Mouse (Mus musculus) right cerebral cortex, postnatal 10 days (tissue): ENCODE results near the gene Dmxl2.
A peak's percentile ranks its signal among the peaks of the same experiment; 100 is the strongest.

ENCODE experiments used
- DNase-seq, 2 experiments: peaks; one replicate each; pipeline ENCODE4 v3.0.0; 2021; ENCODE audit warnings: low spot score in 2 of 2

Gene Dmxl2

DNA sequence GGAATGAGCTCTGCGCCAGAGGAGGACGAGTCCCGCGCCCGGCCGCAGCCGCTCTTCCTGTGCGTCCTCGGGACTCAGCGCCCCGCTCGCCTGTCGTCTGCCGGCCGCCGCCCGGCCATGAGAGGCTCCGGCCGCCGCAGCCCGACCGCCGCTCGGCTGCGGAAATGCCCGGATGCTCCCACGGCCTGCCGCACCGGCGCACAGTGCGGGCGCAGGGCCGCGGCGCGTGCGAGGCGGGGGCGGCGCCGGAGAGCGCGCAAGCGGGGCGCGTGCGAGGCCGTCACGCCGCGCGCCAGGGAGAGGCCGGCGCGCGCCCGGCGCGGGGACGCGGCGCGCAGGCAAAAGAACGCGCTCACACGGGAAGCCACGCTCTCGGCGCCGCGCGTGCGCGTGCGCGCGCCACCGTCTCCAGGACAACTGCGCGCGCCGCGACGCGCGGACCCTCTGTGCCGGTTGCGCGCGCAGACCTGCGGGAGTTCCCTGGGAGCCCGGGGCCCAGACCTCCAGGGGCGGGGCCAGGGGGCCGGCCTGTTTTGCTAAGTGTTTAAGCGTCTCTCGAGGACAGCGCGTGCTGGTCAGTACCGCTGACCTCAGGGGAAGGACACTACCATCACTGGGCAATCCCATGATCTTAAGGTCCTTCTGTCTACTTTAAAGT, at the start of gene Dmxl2:
Gene Dmxl2, minus strand, starts transcription at position 174 of the 658 bp plus-strand sequence.
- peak; percentile 94 for DNase-seq

DNA sequence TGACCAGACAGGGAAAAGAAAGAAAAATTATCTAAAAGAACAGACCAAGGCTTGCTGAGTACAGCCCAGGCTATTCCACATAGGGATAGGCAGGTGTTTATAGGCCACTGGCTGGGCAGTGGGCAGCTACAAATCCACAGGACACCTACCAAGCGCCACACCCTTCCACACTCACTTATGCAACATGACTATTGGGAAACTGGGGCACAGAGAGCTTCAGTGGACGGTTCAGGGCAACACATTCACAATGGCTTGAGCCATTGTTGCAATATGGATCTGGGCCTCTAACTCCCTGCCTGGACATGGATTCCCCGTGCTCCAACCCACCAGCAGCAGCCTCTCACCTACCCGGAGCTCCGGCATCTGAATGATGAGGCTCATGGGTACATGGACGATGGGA, 48.0 kb upstream of the Dmxl2 start:
- DNase-seq = no peak

- peak in 1 of 2 experiments; percentile 58 for DNase-seq
Measured at GRCm38 (mm10) chr9:54547536-54547935, 46.1 kb upstream of the Dmxl2 start.

DNA sequence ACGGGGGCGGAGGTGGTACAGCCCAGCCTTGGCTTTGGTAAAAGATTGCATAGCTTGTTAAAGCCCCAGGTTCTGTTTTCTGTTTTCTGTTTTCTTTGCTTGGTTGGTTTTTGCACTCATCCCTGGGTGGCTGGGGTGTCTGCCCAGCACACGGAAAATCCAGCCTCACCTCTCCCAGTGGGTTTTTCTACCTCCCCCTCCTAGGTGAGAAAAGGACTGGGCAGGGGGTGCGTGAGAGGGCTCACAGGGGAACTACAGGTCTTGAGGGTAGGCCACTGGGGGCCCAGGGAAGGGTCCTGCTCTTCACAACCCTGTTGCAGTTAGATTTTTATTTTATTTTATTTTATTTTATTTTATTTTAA, 43.5 kb upstream of the Dmxl2 start:
- DNase-seq = no peak

DNA sequence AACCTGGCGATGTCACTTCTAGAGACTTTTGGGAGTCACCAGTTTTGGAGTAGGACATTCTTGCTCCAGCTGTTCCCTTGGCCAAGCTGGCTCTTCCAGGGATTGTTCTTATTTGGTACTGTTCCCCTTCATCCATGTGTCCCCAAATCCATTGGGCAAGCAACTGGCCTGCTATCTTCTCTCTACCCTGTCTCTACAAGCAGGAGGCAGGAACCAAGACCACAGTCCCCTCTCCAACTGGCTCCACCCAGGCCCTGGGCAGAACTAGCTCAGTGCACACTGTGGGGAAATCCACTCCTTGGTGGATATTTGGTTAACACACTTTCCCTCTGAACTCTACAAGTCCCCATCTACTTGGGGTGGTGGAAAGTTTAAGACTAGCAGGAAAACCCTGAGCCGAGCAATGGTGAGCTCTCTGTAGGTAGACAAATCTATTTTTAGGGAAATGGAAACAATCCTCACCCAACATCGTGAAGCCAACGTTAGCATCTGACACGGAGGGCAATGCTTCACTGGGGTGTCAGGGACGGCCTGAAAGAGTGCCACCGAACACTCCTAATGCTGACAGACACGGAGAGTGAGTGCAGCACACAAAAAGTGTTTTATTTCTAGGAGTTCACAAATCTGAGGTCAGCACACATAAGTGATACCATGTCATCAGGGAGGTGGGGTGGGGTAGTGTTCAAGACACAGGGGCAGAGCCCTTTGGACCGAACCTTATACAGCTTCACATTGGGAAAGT, 43.0 kb upstream of the Dmxl2 start:
- DNase-seq = no peak

GRCm38 (mm10) chr9:54540801-54541200, 39.4 kb upstream of the Dmxl2 start:
- DNase-seq = no peak

DNA sequence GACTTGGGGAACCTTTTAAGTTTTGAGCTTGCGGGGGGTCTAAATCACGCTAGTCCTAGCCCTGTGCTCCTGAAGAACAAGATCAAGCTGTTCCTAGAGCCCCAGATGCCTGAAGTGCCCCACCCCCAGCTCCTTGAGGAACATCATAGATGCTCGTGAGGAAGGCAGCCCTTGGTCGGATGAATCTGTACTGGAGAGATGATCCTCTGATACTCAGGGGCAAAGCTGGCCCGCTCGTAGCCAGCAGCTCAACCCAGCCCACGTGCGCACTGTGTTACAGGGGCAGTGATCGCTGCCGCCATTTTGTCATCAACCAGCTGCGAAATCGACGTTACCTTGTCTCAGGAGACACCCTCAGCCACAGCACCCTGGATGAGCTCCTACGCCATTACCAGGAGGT, 37.3 kb upstream of the Dmxl2 start, which contains the start of gene Sh2d7:
Gene Sh2d7, plus strand, starts transcription at position 301 of the 400 bp plus-strand sequence.
- no peak for DNase-seq

- no peak for DNase-seq
Measured at GRCm38 (mm10) chr9:54538244-54538643, 36.8 kb upstream of the Dmxl2 start.

DNA sequence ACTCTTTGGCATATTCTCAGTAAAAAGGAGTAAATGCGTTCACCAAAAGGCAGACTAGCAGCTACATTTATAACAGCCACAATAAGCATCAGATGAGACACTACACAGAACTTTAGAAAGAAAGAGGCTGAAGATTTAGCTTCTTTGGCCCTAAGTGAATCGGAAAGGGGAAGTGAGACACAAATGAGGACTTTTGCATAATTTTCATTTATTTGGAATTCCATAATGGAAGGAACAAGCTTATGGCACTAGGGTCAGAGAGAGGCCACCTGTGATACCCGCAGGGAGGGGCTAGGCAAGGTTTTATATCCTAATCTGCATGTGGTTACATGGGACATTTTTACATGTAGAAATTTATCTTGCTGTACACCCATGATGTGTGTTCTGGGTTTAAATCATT, 36.1 kb upstream of the Dmxl2 start:
- no peak for DNase-seq

DNA sequence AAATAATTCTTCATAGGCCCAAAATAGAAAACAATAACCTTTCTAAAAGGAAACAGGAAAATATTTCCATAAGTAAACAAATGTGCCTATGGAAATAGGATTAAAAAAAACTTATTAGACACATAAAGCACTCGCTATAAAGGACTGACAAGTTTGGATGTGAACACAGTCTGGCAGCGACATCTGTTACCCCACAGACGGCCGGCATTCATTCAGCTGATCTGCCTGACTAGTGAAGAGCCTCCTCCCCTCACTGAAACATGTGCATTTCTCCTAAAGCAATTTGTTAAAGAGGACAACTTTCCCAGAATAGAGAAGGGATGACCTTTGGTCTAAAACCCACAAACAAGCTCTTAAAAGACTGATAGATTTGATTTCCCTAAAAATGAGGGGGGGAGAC, 35.6 kb upstream of the Dmxl2 start:
- DNase-seq = peak; percentile 74 to 82

GRCm38 (mm10) chr9:54536236-54536635, 34.8 kb upstream of the Dmxl2 start:
- peak in 1 of 2 experiments; percentile 66 for DNase-seq

- peak; percentile 86 to 91 for DNase-seq
Measured at GRCm38 (mm10) chr9:54533975-54534374, 32.5 kb upstream of the Dmxl2 start.

GRCm38 (mm10) chr9:54532926-54533325, 31.5 kb upstream of the Dmxl2 start:
- peak in 1 of 2 experiments; percentile 16 for DNase-seq

GRCm38 (mm10) chr9:54531421-54531820, 30.0 kb upstream of the Dmxl2 start:
- DNase-seq = peak in 1 of 2 experiments; percentile 9

- DNase-seq = peak in 1 of 2 experiments; percentile 57
Measured at GRCm38 (mm10) chr9:54530836-54531235, 29.4 kb upstream of the Dmxl2 start.

GRCm38 (mm10) chr9:54529950-54530349, 28.5 kb upstream of the Dmxl2 start:
- DNase-seq = peak in 1 of 2 experiments; percentile 20

- DNase-seq = no peak
Measured at GRCm38 (mm10) chr9:54527694-54528093, 26.3 kb upstream of the Dmxl2 start.

DNA sequence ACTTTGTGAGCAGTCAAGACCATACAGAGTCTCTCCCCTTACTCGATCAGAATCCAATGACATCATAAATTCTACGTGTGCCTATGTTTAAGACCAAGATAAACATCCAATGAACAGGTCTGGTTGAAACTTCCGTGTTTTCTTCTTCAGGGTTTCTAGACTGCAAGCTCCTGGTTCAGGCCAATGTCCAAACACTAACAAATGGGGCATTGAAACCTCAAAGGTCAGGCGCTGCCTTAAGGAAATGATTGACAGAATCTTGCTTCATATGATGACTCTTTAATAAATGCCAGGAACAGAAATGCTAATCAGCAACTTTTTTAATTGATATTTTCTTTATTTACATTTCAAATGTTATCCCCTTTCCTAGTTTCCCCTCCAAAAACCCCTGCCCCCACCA, 18.9 kb upstream of the Dmxl2 start:
- no peak for DNase-seq

DNA sequence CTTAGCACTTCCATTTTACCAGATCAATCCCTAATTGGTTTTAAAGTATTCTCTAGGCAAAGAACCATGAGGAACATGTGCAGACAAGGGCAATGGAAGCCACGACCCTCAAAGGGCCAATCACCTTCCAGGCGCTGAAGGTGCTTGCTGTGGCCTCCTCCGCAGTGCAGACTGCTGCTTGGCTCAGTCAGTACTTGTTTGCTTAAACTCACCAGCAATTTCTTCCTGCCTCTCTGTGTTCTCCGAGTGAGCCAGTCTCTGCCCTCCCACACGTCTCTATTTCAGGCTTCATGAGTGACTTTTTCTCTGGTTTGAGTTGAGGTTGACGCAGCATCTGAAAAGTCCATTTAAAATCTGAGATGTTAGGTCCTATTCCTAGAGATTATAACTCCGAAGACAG, 17.5 kb upstream of the Dmxl2 start:
- no peak for DNase-seq

- no peak for DNase-seq
Measured at GRCm38 (mm10) chr9:54515991-54516390, 14.6 kb upstream of the Dmxl2 start.

GRCm38 (mm10) chr9:54502873-54503272, 1.4 kb upstream of the Dmxl2 start:
- DNase-seq = peak in 1 of 2 experiments; percentile 37

GRCm38 (mm10) chr9:54502111-54502495, 677 bp upstream of the Dmxl2 start:
- peak in 1 of 2 experiments; percentile 38 for DNase-seq

- DNase-seq = peak in 1 of 2 experiments; percentile 62
Measured at GRCm38 (mm10) chr9:54500832-54501452, 484 bp downstream of the Dmxl2 start.
